ENCODE assay signal across 9 mouse cellular contexts in genomic region chr16:7150201-7150791, GRCm38 (mm10).
DNase-seq lines count a peak whose midpoint lies in the region; ATAC-seq lines count a peak whose summit lies in the region.
"Had no signal": no experiment of that assay in that cellular context is flagged by ENCODE, and none has a peak within 500 bp of the region (broad histone marks: within the 10 kb centered on the region; RNA-seq: fewer than 3 reads in every experiment).

No protein-coding gene starts in this region.

- no peaks in the 10 kb centered on the region for H3K36me3 ChIP-seq in embryonic facial prominence, embryonic 13.5 days
- no peaks in the 10 kb centered on the region for H3K36me3 ChIP-seq in heart, embryonic 12.5 days
- H3K36me3 ChIP-seq in kidney, embryonic 14.5 days (ENCODE audit: control insufficient read depth, insufficient read depth, low read length), result no peaks in the 10 kb centered on the region

- peak overlapping the region; percentile 35 for H3K27ac ChIP-seq in embryonic facial prominence, embryonic 13.5 days
- H3K27ac ChIP-seq in heart, embryonic 12.5 days (ENCODE audit: poor library complexity, severe bottlenecking), result peak overlapping the region; percentile 27
- peak overlapping the region; percentile 60 for H3K27ac ChIP-seq in kidney, embryonic 14.5 days (ENCODE audit: low read depth, low read length)

- no peak for ATAC-seq in embryonic facial prominence, embryonic 13.5 days (ENCODE audit: insufficient number of reproducible peaks, insufficient read depth, low FRiP score, low TSS enrichment, low read depth)
- ATAC-seq in heart, embryonic 12.5 days (ENCODE audit: insufficient number of reproducible peaks, low FRiP score), result peak; percentile 82
- peak; percentile 74 for ATAC-seq in kidney, embryonic 14.5 days (ENCODE audit: low FRiP score, low TSS enrichment)
- ATAC-seq: Patski had no signal

- no peaks in the 10 kb centered on the region for H3K9me3 ChIP-seq in embryonic facial prominence, embryonic 13.5 days
- no peaks in the 10 kb centered on the region for H3K9me3 ChIP-seq in heart, embryonic 12.5 days (replicated peaks)
- no peaks in the 10 kb centered on the region for H3K9me3 ChIP-seq in kidney, embryonic 14.5 days (ENCODE audit: control insufficient read depth, low read length)

- peak; percentile 71 for DNase-seq in Muller cell, postnatal 12 days (ENCODE audit: inconsistent ontology term)
- DNase-seq in lung, postnatal 25 days (ENCODE audit: low spot score), result peak; percentile 27
- DNase-seq in yolk sac, embryonic 10.5 days (ENCODE audit: low spot score), result peak; percentile 32
- DNase-seq in right cerebral cortex, postnatal 25 days, result no peak
- no peak for DNase-seq in natural killer cell, adult 2 months (ENCODE audit: low spot score in 2 of 2)

- no peak overlapping the region for H3K9ac ChIP-seq in embryonic facial prominence, embryonic 13.5 days
- H3K9ac ChIP-seq in heart, embryonic 12.5 days, result no peak overlapping the region
- 0 out of 2 replicates have a peak overlapping the region, but pooled peaks have one; percentile 12 for H3K9ac ChIP-seq in kidney, embryonic 14.5 days (ENCODE audit: low read depth, low read length)

- peaks cover 23% of the 10 kb centered on the region for H3K4me1 ChIP-seq in embryonic facial prominence, embryonic 13.5 days
- H3K4me1 ChIP-seq in heart, embryonic 12.5 days (replicated peaks), result peaks cover 33% of the 10 kb centered on the region
- H3K4me1 ChIP-seq in kidney, embryonic 14.5 days (ENCODE audit: control insufficient read depth, insufficient read depth, low read length), result peaks cover 33% of the 10 kb centered on the region; the same call in 1 of the 2 replicates

- H3K4me2 ChIP-seq in embryonic facial prominence, embryonic 13.5 days, result peak overlapping the region; percentile 49
- H3K4me2 ChIP-seq in heart, embryonic 12.5 days, result peak overlapping the region; percentile 10; the same call in 1 of the 2 replicates
- H3K4me2 ChIP-seq in kidney, embryonic 14.5 days (replicated peaks; ENCODE audit: low read depth, low read length), result peak overlapping the region; percentile 41

- H3K27me3 ChIP-seq in embryonic facial prominence, embryonic 13.5 days, result no peaks in the 10 kb centered on the region
- peaks cover 4% of the 10 kb centered on the region; the same call in 1 of the 2 replicates for H3K27me3 ChIP-seq in heart, embryonic 12.5 days (replicated peaks)
- H3K27me3 ChIP-seq in kidney, embryonic 14.5 days (ENCODE audit: control insufficient read depth, insufficient read depth, low read length), result no peaks in the 10 kb centered on the region
- H3K27me3 ChIP-seq: Patski had no signal

- peak overlapping the region; percentile 21 for H3K4me3 ChIP-seq in embryonic facial prominence, embryonic 13.5 days
- H3K4me3 ChIP-seq in heart, embryonic 12.5 days, result no peak overlapping the region
- H3K4me3 ChIP-seq in kidney, embryonic 14.5 days (ENCODE audit: low read length), result peak overlapping the region; percentile 19; the same call in 1 of the 2 replicates

- 6% methylated on average over 8 of the region's 8 CpGs for WGBS in embryonic facial prominence, embryonic 13.5 days
- WGBS in heart, embryonic 12.5 days, result 38% methylated on average over 8 of the region's 8 CpGs
- 6% methylated on average over 8 of the region's 8 CpGs for WGBS in kidney, embryonic 14.5 days

Comparison
In these comparisons a context has a peak if more than half of its experiments do, and no peak if none do; other contexts are left out.
1. DNase-seq: peak in Muller cell, postnatal 12 days (single experiment), lung, postnatal 25 days (single experiment) and yolk sac, embryonic 10.5 days (single experiment); none in right cerebral cortex, postnatal 25 days (single experiment) and natural killer cell, adult 2 months (0 of 2).
2. Peak in every context shown above with its lines, with median percentiles within 50 percentile points of each other: H3K27ac ChIP-seq and H3K4me2 ChIP-seq.